Mouse (Mus musculus) spleen, adult 2 months (tissue): ENCODE results near the gene Srcin1.

Source experiments
- CTCF ChIP-seq: fragments of 200-500 bp; IDR thresholded peaks from 2 replicates; pipeline ENCODE4 v1.5.1; 2011; ENCODE audit warnings: mild to moderate bottlenecking, inconsistent platforms; ENCODE audit not compliant: insufficient read depth, insufficient read length, insufficient replicate concordance; ENCODE audit errors: extremely low read depth
- POLR2A ChIP-seq: fragments of 200-500 bp; IDR thresholded peaks from 2 replicates; pipeline ENCODE4 v1.6.1; 2011; ENCODE audit warnings: low read depth, low read length, inconsistent platforms

GRCm38 (mm10) chr11:97572895-97573480, 3.0 kb downstream of the Srcin1 start:
- TF ChIP-seq POLR2A = no peak
- no peak for TF ChIP-seq CTCF
